Mouse (Mus musculus) lung, adult 2 months (tissue): Measurements from ENCODE around the gene Grip1.

Experiments used
- CTCF ChIP-seq: fragments of 200-500 bp; IDR thresholded peaks from 2 replicates; pipeline ENCODE4 v1.5.1; 2011; ENCODE audit warnings: mild to moderate bottlenecking, low read length, control low read depth; ENCODE audit not compliant: insufficient read depth
- POLR2A ChIP-seq: fragments of 200-500 bp; IDR thresholded peaks from 2 replicates; pipeline ENCODE4 v1.6.1; 2011; ENCODE audit warnings: low read depth, mild to moderate bottlenecking, control low read depth, low read length, borderline replicate concordance; ENCODE audit errors: extremely low read depth

DNA sequence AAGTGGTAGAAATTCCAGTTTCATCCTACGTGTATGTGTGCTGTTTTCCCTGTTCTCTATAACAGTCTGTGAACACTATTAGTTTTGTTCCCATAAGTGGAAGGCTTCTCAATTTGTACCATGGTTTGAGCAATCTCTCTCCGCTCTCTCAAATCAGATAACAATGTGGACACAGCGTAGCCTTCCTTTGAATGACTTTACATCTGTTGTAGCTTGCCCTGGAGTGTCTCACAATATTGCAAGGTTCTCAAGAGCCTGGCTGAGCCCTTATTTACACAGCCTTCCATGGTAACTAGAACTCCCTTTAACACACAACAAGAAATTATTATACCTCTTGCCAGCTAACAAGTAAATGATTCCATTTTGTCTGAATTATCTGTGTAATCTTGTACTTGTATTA lies 268.3 kb downstream of the Grip1 start:
- TF ChIP-seq CTCF, result no peak
- TF ChIP-seq POLR2A, result no peak
